Mouse (Mus musculus): ENCODE measurements around the gene Akr1a1. TPM values are rescaled to one million over a fixed set of nuclear protein-coding genes. Genes with fewer than 3 reads are reported as not detected.
"Not testable (repeated sequence)": the region's sequence is repeated elsewhere in the genome, so short reads cannot be mapped to it uniquely, and the experiment has no call there.

The Akr1a1 gene
- polyA plus RNA-seq, 2 experiments, result 676 to 826 TPM

DNA sequence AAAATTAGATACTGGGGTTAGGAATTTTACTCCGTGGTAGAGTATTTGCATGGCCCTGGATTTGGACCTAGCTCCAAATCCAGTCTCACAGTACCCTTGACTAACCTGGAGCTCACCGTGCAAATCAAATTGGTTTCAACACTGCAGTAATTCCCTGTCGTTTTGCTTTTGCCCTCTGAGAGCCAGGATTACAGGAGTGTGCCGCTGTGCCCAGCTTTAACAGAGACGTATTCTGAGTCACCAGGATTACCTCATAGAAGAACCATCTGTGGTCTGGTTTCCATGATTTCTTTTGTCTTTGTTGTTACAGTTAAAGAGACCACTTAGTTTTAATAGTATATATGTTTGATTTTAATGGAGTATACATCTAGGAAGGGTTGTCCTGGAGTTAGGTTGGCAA, 27.7 kb upstream of the Akr1a1 start:
- Histone ChIP-seq H3K4me2 (replicated peaks; ENCODE audit: low read depth, low read length, severe bottlenecking) (no peak overlapping the region), H3K27ac (replicated peaks; ENCODE audit: low read depth, low read length) (no peak overlapping the region), H3K36me3 (ENCODE audit: control insufficient read depth, insufficient read depth, low read length) (no peaks in the 10 kb centered on the region), H3K4me1 (ENCODE audit: control insufficient read depth, insufficient read depth, low read length) (no peaks in the 10 kb centered on the region), H3K27me3 (ENCODE audit: control insufficient read depth, insufficient read depth, low read length) (no peaks in the 10 kb centered on the region), H3K9ac (ENCODE audit: low read depth, low read length, severe bottlenecking) (no peak overlapping the region), H3K4me3 (replicated peaks; ENCODE audit: low read length) (no peak overlapping the region), H3K9me3 (ENCODE audit: control insufficient read depth, low read length) (no peaks in the 10 kb centered on the region)
- TF ChIP-seq POLR2A (IDR thresholded peaks at IDR 0.05; ENCODE audit: borderline replicate concordance, extremely low read depth, insufficient read depth, insufficient read length), result no peak
- 64% methylated on average over 5 of the region's 5 CpGs for WGBS
- no peak for ATAC-seq (ENCODE audit: low FRiP score, low read depth)
- DNase-seq (ENCODE audit: low spot score), result no peak

DNA sequence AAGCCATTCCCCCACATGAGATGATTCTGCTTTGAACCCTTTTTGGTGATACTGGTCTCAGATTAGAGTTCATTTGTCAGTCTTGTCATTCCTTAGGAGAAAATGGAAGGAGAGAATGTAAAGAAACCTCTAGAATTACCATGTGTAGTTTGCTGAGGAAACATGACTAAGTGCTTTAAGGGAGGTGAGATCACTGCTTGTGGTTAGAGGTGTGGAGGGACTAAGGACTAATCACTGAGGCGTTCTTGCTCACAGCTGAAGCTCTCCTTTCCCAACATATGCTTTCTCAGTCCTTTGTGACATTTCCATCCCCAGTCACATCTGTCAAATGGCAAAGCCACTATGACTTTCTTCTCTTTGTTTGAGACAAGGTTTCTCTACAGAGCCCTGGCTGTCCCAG, 26.3 kb upstream of the Akr1a1 start:
- TF ChIP-seq POLR2A (IDR thresholded peaks at IDR 0.05; ENCODE audit: borderline replicate concordance, extremely low read depth, insufficient read depth, insufficient read length), result no peak
- no peak overlapping the region for H3K4me3 ChIP-seq (replicated peaks; ENCODE audit: low read length)
- no peak overlapping the region for H3K27ac ChIP-seq (replicated peaks; ENCODE audit: low read depth, low read length)
- no peaks in the 10 kb centered on the region for H3K4me1 ChIP-seq (ENCODE audit: control insufficient read depth, insufficient read depth, low read length)
- no peak overlapping the region for H3K9ac ChIP-seq (ENCODE audit: low read depth, low read length, severe bottlenecking)
- DNase-seq (ENCODE audit: low spot score) (no peak), ATAC-seq (ENCODE audit: low FRiP score, low read depth) (no peak)
- no peaks in the 10 kb centered on the region for H3K27me3 ChIP-seq (ENCODE audit: control insufficient read depth, insufficient read depth, low read length)
- no peaks in the 10 kb centered on the region for H3K36me3 ChIP-seq (ENCODE audit: control insufficient read depth, insufficient read depth, low read length)
- no peaks in the 10 kb centered on the region for H3K9me3 ChIP-seq (ENCODE audit: control insufficient read depth, low read length)
- H3K4me2 ChIP-seq (replicated peaks; ENCODE audit: low read depth, low read length, severe bottlenecking), result no peak overlapping the region
- 57% methylated on average over 1 of the region's 1 CpGs for WGBS

- Histone ChIP-seq H3K4me3 (replicated peaks; ENCODE audit: low read length) (no peak overlapping the region), H3K27me3 (ENCODE audit: control insufficient read depth, insufficient read depth, low read length) (no peaks in the 10 kb centered on the region), H3K27ac (replicated peaks; ENCODE audit: low read depth, low read length) (no peak overlapping the region), H3K4me2 (replicated peaks; ENCODE audit: low read depth, low read length, severe bottlenecking) (no peak overlapping the region), H3K9me3 (ENCODE audit: control insufficient read depth, low read length) (no peaks in the 10 kb centered on the region), H3K9ac (ENCODE audit: low read depth, low read length, severe bottlenecking) (no peak overlapping the region), H3K4me1 (ENCODE audit: control insufficient read depth, insufficient read depth, low read length) (no peaks in the 10 kb centered on the region), H3K36me3 (ENCODE audit: control insufficient read depth, insufficient read depth, low read length) (no peaks in the 10 kb centered on the region)
- ATAC-seq (ENCODE audit: low FRiP score, low read depth), result no peak
- TF ChIP-seq POLR2A (IDR thresholded peaks at IDR 0.05; ENCODE audit: borderline replicate concordance, extremely low read depth, insufficient read depth, insufficient read length), result no peak
- DNase-seq (ENCODE audit: low spot score), result no peak
- WGBS, result 79% methylated on average over 3 of the region's 3 CpGs
Measured at GRCm38 (mm10) chr4:116676027-116676426, 24.5 kb upstream of the Akr1a1 start.

DNA sequence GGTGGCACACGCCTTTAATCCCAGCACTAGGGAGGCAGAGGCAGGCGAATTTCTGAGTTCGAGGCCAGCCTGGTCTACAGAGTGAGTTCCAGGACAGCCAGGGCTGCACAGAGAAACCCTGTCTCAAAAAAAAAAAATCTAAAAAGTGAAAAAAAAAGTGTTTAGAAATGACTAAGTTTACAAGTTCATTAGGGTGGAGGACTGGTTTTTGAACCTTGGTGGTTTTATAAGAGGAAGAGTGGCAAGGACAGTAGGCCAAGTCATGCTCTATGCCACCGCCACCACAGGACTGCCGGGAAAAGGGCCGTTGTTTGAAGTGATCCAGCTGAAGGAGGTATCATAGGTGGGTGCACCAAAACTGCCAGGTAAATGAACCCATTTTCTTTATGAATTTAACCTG, 23.3 kb upstream of the Akr1a1 start:
- not testable (repeated sequence) for H3K27me3 ChIP-seq (ENCODE audit: control insufficient read depth, insufficient read depth, low read length); H3K4me2 ChIP-seq (replicated peaks; ENCODE audit: low read depth, low read length, severe bottlenecking); H3K4me1 ChIP-seq (ENCODE audit: control insufficient read depth, insufficient read depth, low read length); H3K27ac ChIP-seq (replicated peaks; ENCODE audit: low read depth, low read length); H3K36me3 ChIP-seq (ENCODE audit: control insufficient read depth, insufficient read depth, low read length); ATAC-seq (ENCODE audit: low FRiP score, low read depth); H3K9me3 ChIP-seq (ENCODE audit: control insufficient read depth, low read length); H3K4me3 ChIP-seq (replicated peaks; ENCODE audit: low read length); H3K9ac ChIP-seq (ENCODE audit: low read depth, low read length, severe bottlenecking); DNase-seq (ENCODE audit: low spot score)
- 87% methylated on average over 6 of the region's 6 CpGs for WGBS

GRCm38 (mm10) chr4:116672785-116673184, 21.3 kb upstream of the Akr1a1 start:
- H3K4me2 ChIP-seq (replicated peaks; ENCODE audit: low read depth, low read length, severe bottlenecking), result no peak overlapping the region
- H3K9me3 ChIP-seq (ENCODE audit: control insufficient read depth, low read length), result no peaks in the 10 kb centered on the region
- no peaks in the 10 kb centered on the region for H3K27me3 ChIP-seq (ENCODE audit: control insufficient read depth, insufficient read depth, low read length)
- no peak overlapping the region for H3K27ac ChIP-seq (replicated peaks; ENCODE audit: low read depth, low read length)
- H3K4me3 ChIP-seq (replicated peaks; ENCODE audit: low read length), result no peak overlapping the region
- 70% methylated on average over 2 of the region's 2 CpGs for WGBS
- DNase-seq (ENCODE audit: low spot score) (no peak), ATAC-seq (ENCODE audit: low FRiP score, low read depth) (no peak)
- H3K9ac ChIP-seq (ENCODE audit: low read depth, low read length, severe bottlenecking), result no peak overlapping the region
- no peaks in the 10 kb centered on the region for H3K4me1 ChIP-seq (ENCODE audit: control insufficient read depth, insufficient read depth, low read length)
- no peak for TF ChIP-seq POLR2A (IDR thresholded peaks at IDR 0.05; ENCODE audit: borderline replicate concordance, extremely low read depth, insufficient read depth, insufficient read length)
- H3K36me3 ChIP-seq (ENCODE audit: control insufficient read depth, insufficient read depth, low read length), result no peaks in the 10 kb centered on the region

- ATAC-seq (ENCODE audit: low FRiP score, low read depth), result no peak
- Histone ChIP-seq H3K9me3 (ENCODE audit: control insufficient read depth, low read length) (no peaks in the 10 kb centered on the region), H3K36me3 (ENCODE audit: control insufficient read depth, insufficient read depth, low read length) (no peaks in the 10 kb centered on the region), H3K4me3 (replicated peaks; ENCODE audit: low read length) (no peak overlapping the region), H3K27ac (replicated peaks; ENCODE audit: low read depth, low read length) (no peak overlapping the region), H3K27me3 (ENCODE audit: control insufficient read depth, insufficient read depth, low read length) (no peaks in the 10 kb centered on the region), H3K4me1 (ENCODE audit: control insufficient read depth, insufficient read depth, low read length) (no peaks in the 10 kb centered on the region), H3K9ac (ENCODE audit: low read depth, low read length, severe bottlenecking) (no peak overlapping the region), H3K4me2 (replicated peaks; ENCODE audit: low read depth, low read length, severe bottlenecking) (no peak overlapping the region)
- WGBS, result 71% methylated on average over 2 of the region's 2 CpGs
- DNase-seq (ENCODE audit: low spot score), result no peak
- no peak for TF ChIP-seq POLR2A (IDR thresholded peaks at IDR 0.05; ENCODE audit: borderline replicate concordance, extremely low read depth, insufficient read depth, insufficient read length)
Measured at GRCm38 (mm10) chr4:116669291-116669690, 17.8 kb upstream of the Akr1a1 start.
